Mouse (Mus musculus) hindbrain, embryonic 14.5 days (tissue): ENCODE measurements at regions not wholly inside any gene's neighbourhood (a gene's known extent, or its start where the extent isn't known, plus 50 kb on each side); places are given as distances from the start of the nearest gene placed in this dataset.

ENCODE experiments used
- ATAC-seq: fragments of 200-750 bp; cut with Nextera tagmentation; 2 replicates; pipeline ENCODE4 v1.8.0; 2017; ENCODE audit warnings: moderate number of reproducible peaks, mild to moderate bottlenecking, moderate TSS enrichment, moderate library complexity; ENCODE audit not compliant: low FRiP score
- DNase-seq: peaks from one replicate; pipeline ENCODE4 v3.0.0-alpha.2; 2015; ENCODE audit warnings: low spot score
- H3K27ac ChIP-seq: fragments of 300-500 bp; sonication (generic); 2 replicates; pipeline ENCODE4 v1.5.1; 2014; ENCODE audit warnings: mild to moderate bottlenecking, moderate library complexity
- H3K27me3 ChIP-seq: fragments of 300-500 bp; sonication (generic); 2 replicates; pipeline ENCODE4 v1.6.1; 2014; ENCODE audit warnings: mild to moderate bottlenecking, low read length, mixed read lengths; ENCODE audit not compliant: control insufficient read depth, insufficient read depth
- H3K36me3 ChIP-seq: fragments of 300-500 bp; sonication (generic); replicated peaks from 2 replicates; pipeline ENCODE4 v1.6.1; 2014; ENCODE audit not compliant: control insufficient read depth, insufficient read depth
- H3K4me1 ChIP-seq: fragments of 300-500 bp; sonication (generic); replicated peaks from 2 replicates; pipeline ENCODE4 v1.6.1; 2014; ENCODE audit warnings: antibody characterized with exemption, low read length, mixed read lengths; ENCODE audit not compliant: control insufficient read depth, insufficient read depth
- H3K4me2 ChIP-seq: fragments of 300-500 bp; sonication (generic); replicated peaks from 2 replicates; pipeline ENCODE4 v1.6.1; 2014; ENCODE audit warnings: mild to moderate bottlenecking, moderate library complexity
- H3K4me3 ChIP-seq: fragments of 300-500 bp; sonication (generic); replicated peaks from 2 replicates; pipeline ENCODE4 v1.5.1; 2014; ENCODE audit warnings: mild to moderate bottlenecking, low read length
- H3K9ac ChIP-seq: fragments of 300-500 bp; sonication (generic); 2 replicates; pipeline ENCODE4 v1.6.1; 2014
- H3K9me3 ChIP-seq: fragments of 300-500 bp; sonication (generic); 2 replicates; pipeline ENCODE4 v1.6.1; 2016; ENCODE audit warnings: low read length; ENCODE audit not compliant: control insufficient read depth
- WGBS: fragments of 180-500 bp; shearing (Covaris S2); extraction: QIAGEN DNeasy Blood & Tissue Kit; methylation state at CpG from one replicate; pipeline ENCODE4 v1.1.7; 2014; 5-methylcytosine and 5-hydroxymethylcytosine counted together

DNA sequence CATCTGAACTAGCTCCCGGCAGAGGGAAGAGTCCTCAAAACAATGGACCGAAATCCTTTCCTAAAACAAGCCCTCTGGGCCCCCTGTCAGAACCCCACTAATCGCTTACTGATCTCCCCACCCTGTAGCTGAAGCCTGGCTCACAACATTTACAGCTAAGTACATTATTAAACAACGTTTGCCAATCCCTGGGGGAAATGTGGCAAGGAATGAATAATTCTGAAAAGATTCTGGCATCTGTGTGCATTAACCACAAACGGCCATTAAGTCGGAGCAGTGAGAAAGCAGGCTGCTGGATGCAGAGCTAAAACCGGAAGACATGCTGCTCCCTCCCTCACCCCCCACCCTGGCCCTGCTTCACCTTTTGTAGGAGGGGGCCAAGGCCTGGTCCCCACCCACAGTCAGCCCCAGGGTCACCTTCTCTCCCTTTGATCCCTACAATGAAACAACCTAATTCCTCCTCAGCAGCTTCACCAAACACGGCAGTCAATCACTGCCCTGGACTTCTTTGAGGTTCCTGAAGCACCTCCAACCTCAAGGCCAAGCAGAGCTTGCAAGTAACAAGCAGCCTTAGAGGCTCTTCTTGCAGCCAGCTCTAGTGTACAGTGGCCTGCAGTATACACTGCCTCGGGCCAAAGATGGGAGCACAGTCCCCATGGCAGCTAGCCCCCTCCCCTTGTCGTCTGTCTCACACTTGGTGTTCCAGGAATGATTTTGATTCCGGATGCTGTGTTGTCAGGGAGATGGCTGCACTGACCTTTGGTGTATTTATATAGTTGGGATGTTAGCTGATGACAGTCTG is 175.2 kb downstream of the Sh3bp4 start:
- Histone ChIP-seq H3K9me3 (peaks cover 10% of the 10 kb centered on the region), H3K9ac (no peak overlapping the region), H3K4me3 (no peak overlapping the region), H3K27ac (peak overlapping the region; percentile 44), H3K27me3 (no peaks in the 10 kb centered on the region), H3K36me3 (no peaks in the 10 kb centered on the region), H3K4me2 (no peak overlapping the region), H3K4me1 (peaks cover 13% of the 10 kb centered on the region; the same call in 1 of the 2 replicates)
- 23% methylated on average over 11 of the region's 11 CpGs for WGBS
- ATAC-seq (peak; percentile 34; the same call in 1 of the 2 replicates), DNase-seq (peak; percentile 58)

DNA sequence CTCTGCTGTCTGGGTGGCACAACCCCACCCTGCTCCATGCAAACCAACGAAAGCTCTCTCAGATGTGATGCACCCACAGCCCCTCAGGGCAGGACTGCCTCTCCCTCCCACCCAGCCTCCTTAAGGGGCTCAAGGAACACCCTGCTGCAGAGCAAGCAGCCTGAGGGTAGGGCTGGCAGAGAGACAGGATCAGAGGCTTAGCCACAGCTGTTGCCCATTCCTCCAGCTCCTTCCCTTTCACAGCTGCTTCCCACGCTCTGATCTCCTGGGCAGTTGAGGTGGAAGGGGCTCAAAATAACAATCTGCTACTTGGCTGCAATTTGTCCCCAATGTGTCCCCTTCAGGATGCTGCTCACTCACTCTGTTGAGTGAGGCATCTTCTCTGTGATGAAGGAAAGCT is 181.5 kb downstream of the Sh3bp4 start:
- Histone ChIP-seq H3K4me2 (no peak overlapping the region), H3K9ac (no peak overlapping the region), H3K27ac (no peak overlapping the region), H3K4me3 (no peak overlapping the region), H3K9me3 (peaks cover 10% of the 10 kb centered on the region), H3K27me3 (no peaks in the 10 kb centered on the region), H3K4me1 (no peaks in the 10 kb centered on the region), H3K36me3 (no peaks in the 10 kb centered on the region)
- DNase-seq (no peak), ATAC-seq (no peak)
- 35% methylated on average over 2 of the region's 2 CpGs for WGBS

DNA sequence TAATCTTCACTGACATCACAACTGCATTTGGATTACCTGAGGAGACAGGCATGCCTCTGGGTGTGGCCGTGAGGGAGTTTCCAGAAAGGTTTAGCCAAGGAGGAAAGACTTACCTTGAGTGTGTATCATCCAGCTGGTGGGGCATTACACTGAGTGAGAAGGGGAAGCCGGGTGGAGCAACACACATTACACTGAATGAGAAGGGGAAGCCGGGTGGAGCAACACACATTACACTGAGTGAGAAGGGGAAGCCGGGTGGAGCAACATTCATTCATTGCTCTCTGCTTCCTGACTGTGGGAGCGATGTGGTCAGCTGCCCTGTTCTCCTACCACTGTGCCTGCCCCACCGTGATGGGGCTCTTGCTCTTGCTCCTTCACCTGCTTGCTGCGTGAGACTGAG is 182.3 kb downstream of the Sh3bp4 start:
- no peak overlapping the region for H3K4me2 ChIP-seq
- H3K9me3 ChIP-seq, result peaks cover 2% of the 10 kb centered on the region; the same call in 1 of the 2 replicates
- no peak overlapping the region for H3K9ac ChIP-seq
- no peaks in the 10 kb centered on the region for H3K27me3 ChIP-seq
- H3K27ac ChIP-seq, result no peak overlapping the region
- ATAC-seq (no peak), DNase-seq (no peak)
- 89% methylated on average over 7 of the region's 7 CpGs for WGBS
- no peaks in the 10 kb centered on the region for H3K4me1 ChIP-seq
- no peak overlapping the region for H3K4me3 ChIP-seq
- H3K36me3 ChIP-seq, result no peaks in the 10 kb centered on the region

DNA sequence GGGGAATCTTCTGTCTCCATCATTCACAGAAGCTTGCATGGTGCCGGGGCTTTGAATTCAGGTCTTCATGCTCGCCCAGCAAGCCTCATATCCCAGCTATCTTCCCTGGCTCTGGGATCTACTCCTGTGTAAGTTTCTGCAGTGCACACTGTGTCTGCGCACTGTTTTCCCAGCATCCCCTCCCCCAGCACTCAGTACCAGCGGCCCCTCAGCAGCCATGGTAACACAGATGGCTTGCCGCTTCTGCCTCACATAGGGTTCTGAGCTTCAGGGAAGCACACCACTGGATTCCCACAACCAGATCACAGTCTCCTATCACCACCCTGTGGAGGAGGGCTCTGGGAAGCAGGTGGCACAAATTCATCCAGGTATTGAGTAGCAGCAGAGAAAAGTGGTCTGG is 187.7 kb downstream of the Sh3bp4 start:
- ATAC-seq, result peak; percentile 55; the same call in 1 of the 2 replicates

DNA sequence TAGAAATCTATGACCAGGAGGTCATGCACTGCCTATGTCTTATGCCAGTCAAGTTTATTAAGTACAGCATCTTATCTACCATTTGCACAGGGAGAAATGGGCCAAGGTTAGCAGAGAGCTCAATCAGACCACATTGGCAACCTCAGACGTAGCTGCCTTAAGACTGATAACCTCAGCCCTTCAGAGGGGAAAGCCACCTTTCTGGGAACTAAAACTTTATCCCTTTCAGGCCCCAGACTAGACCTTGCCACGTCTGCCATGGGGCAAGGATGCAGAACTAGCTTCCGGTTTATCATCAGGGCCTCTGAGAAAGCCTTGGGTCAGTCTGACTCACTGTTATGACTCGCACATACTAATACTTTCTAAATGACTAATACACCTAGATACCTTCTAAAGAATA is 188.8 kb upstream of the Agap1 start:
- no peak for DNase-seq
- H3K4me3 ChIP-seq, result no peak overlapping the region
- no peaks in the 10 kb centered on the region for H3K27me3 ChIP-seq
- no peaks in the 10 kb centered on the region for H3K4me1 ChIP-seq
- H3K9me3 ChIP-seq, result no peaks in the 10 kb centered on the region
- no peak overlapping the region for H3K4me2 ChIP-seq
- 85% methylated on average over 4 of the region's 4 CpGs for WGBS
- H3K27ac ChIP-seq, result no peak overlapping the region
- H3K36me3 ChIP-seq, result no peaks in the 10 kb centered on the region
- no peak for ATAC-seq
- H3K9ac ChIP-seq, result no peak overlapping the region

More for the DNA sequence above, 187.7 kb downstream of the Sh3bp4 start:
- 48% methylated on average over 5 of the region's 5 CpGs for WGBS
- Histone ChIP-seq H3K27me3 (no peaks in the 10 kb centered on the region), H3K4me1 (peaks cover 6% of the 10 kb centered on the region; the same call in 1 of the 2 replicates), H3K36me3 (no peaks in the 10 kb centered on the region), H3K9ac (no peak overlapping the region), H3K4me2 (no peak overlapping the region), H3K9me3 (no peaks in the 10 kb centered on the region), H3K4me3 (no peak overlapping the region), H3K27ac (no peak overlapping the region)
- DNase-seq, result no peak

DNA sequence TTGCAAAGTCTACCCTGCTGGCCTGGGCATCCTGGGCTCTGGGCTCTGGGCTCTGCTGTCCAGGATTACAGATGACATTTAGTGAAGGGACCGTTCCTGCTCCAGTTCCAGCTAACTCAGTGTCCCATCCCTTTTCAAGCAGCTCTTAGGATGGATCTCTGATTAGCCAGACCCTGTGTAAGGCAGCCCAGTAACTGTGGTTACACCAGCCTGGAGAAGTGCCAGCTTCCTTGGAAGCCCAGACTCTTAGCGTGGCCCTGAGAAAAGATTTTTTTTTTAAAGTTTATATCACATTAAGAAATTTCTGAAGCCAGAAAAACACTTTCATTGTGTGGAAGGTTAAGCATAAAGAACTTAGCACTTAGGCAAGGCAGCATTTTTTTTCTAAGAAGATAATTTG is 185.8 kb upstream of the Agap1 start:
- 65% methylated on average over 2 of the region's 2 CpGs for WGBS
- no peak overlapping the region for H3K4me2 ChIP-seq
- no peak overlapping the region for H3K27ac ChIP-seq
- no peaks in the 10 kb centered on the region for H3K4me1 ChIP-seq
- no peaks in the 10 kb centered on the region for H3K9me3 ChIP-seq
- DNase-seq (no peak), ATAC-seq (no peak)
- H3K36me3 ChIP-seq, result no peaks in the 10 kb centered on the region
- no peak overlapping the region for H3K9ac ChIP-seq
- no peak overlapping the region for H3K4me3 ChIP-seq
- no peaks in the 10 kb centered on the region for H3K27me3 ChIP-seq

DNA sequence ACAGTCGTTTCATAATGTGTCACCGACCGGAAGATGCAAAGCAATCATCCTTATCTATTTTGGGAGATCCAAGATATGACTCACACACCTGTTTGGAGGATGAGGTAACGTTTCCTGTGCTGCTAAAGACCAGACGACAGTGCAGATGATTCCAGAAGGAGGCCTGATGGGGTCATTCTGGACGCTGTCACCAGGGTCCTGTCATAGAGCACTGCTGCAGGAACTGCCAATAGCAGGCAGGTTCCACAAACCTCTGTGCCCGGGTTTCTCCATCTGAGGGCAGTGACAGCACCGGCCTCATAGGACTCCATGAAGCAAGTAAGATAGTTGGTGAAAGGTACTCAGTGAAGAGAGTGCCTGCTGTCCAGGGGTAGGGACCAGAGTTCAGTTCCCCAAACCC is 182.9 kb upstream of the Agap1 start:
- WGBS, result 85% methylated on average over 8 of the region's 8 CpGs

DNA sequence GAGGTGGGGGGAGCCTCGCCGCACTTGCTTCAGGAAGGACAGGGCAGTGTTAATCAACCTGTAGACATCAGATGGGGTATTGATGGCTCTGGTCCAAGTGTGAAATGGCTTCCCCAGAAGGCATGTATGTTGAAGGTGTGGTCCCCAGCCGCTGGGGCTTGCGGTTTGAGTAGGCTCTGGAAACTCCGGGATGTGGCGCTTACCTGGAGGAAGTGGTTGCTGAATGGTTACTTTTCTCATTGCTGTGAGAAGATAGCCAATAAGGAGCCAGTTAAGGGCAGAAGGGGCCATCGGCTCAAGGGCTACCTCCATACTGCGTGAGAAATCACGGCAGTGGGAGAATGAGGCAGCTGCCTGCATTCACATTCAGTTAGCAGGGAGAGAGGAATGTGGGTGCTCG is 181.6 kb upstream of the Agap1 start:
- Histone ChIP-seq H3K27ac (no peak overlapping the region), H3K27me3 (no peaks in the 10 kb centered on the region), H3K4me3 (no peak overlapping the region), H3K4me2 (no peak overlapping the region), H3K9me3 (no peaks in the 10 kb centered on the region), H3K36me3 (no peaks in the 10 kb centered on the region), H3K4me1 (no peaks in the 10 kb centered on the region), H3K9ac (no peak overlapping the region)
- WGBS, result 86% methylated on average over 10 of the region's 10 CpGs
- no peak for ATAC-seq
- DNase-seq, result no peak

More for the DNA sequence above, 182.9 kb upstream of the Agap1 start:
- H3K9me3 ChIP-seq, result no peaks in the 10 kb centered on the region
- no peaks in the 10 kb centered on the region for H3K4me1 ChIP-seq
- H3K9ac ChIP-seq, result no peak overlapping the region
- H3K27ac ChIP-seq, result no peak overlapping the region
- no peak for DNase-seq
- no peaks in the 10 kb centered on the region for H3K36me3 ChIP-seq
- no peak overlapping the region for H3K4me3 ChIP-seq
- ATAC-seq, result no peak
- no peak overlapping the region for H3K4me2 ChIP-seq
- H3K27me3 ChIP-seq, result no peaks in the 10 kb centered on the region

DNA sequence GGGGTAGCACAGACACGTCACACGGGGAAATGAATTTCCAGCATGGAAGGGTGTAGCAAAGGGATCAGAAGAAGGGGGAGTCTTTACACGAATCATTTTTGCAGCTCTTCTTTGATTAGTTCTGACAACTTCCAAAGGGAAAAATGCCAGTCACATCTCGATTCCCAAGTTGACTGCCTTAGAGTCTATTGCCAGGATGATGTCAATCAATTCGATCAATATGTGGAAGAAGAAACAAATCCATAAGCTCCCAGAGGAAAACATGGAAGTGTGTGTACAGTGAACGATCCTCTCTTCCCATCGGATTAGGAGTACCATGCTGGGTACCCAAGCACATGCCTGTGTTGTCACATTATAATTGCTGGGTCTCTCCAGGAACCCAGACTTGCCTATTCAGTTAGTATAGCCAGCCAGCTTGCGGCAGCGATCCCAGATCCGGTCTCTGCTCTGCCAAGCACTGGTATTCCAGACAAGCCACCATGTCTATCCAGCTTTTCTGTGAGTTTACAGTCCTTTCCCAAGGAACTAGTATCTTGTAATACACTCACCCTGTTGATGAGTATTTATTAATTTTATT is 180.7 kb upstream of the Agap1 start:
- H3K4me3 ChIP-seq, result no peak overlapping the region
- no peak overlapping the region for H3K27ac ChIP-seq
- 89% methylated on average over 10 of the region's 10 CpGs for WGBS
- no peak overlapping the region for H3K9ac ChIP-seq
- no peaks in the 10 kb centered on the region for H3K4me1 ChIP-seq
- no peak overlapping the region for H3K4me2 ChIP-seq
- ATAC-seq (no peak), DNase-seq (no peak)
- H3K9me3 ChIP-seq, result no peaks in the 10 kb centered on the region
- no peaks in the 10 kb centered on the region for H3K36me3 ChIP-seq
- H3K27me3 ChIP-seq, result no peaks in the 10 kb centered on the region
